Mouse (Mus musculus) small intestine, adult 2 months (tissue): ENCODE results near the gene Zfp46. TPM values are rescaled to one million over a fixed set of nuclear protein-coding genes. Genes with fewer than 3 reads are reported as not detected.

ENCODE experiments used
- H3K27ac ChIP-seq: fragments of 200-500 bp; 2 replicates; pipeline ENCODE4 v1.5.1; 2012; ENCODE audit warnings: low read depth, low read length, control low read depth, inconsistent platforms; ENCODE audit not compliant: insufficient read depth
- H3K27me3 ChIP-seq: fragments of 200-500 bp; 2 replicates; pipeline ENCODE4 v1.6.1; 2012; ENCODE audit warnings: mild to moderate bottlenecking, moderate library complexity, low read length, inconsistent platforms; ENCODE audit not compliant: control insufficient read depth, insufficient read depth
- H3K36me3 ChIP-seq: fragments of 200-500 bp; 2 replicates; pipeline ENCODE4 v1.6.1; 2012; ENCODE audit warnings: mild to moderate bottlenecking, low read length, control low read depth, inconsistent platforms; ENCODE audit not compliant: control insufficient read depth, insufficient read depth
- H3K4me1 ChIP-seq: fragments of 200-500 bp; 2 replicates; pipeline ENCODE4 v1.6.1; 2012; ENCODE audit warnings: low read length, inconsistent platforms, mixed read lengths; ENCODE audit not compliant: control insufficient read depth, insufficient read depth, insufficient read length
- H3K4me3 ChIP-seq: fragments of 200-500 bp; 2 replicates; pipeline ENCODE4 v1.5.1; 2012; ENCODE audit warnings: low read depth, mild to moderate bottlenecking, control low read depth, inconsistent platforms, low read length, moderate library complexity
- CTCF ChIP-seq: fragments of 200-500 bp; IDR thresholded peaks from 2 replicates; pipeline ENCODE4 v1.5.1; 2012; ENCODE audit warnings: low read depth, mild to moderate bottlenecking, control low read depth, inconsistent platforms, low read length, moderate library complexity, mixed read lengths; ENCODE audit not compliant: insufficient replicate concordance, insufficient read length; ENCODE audit errors: extremely low read depth
- POLR2A ChIP-seq: fragments of 200-500 bp; IDR thresholded peaks from 2 replicates; pipeline ENCODE4 v1.6.1; 2012; ENCODE audit warnings: low read depth, mild to moderate bottlenecking, control low read depth, inconsistent platforms, low read length, moderate library complexity
- WGBS: fragments of 180-500 bp; shearing (Covaris S2); methylation state at CpG from one replicate; pipeline ENCODE4 v1.1.7; 2018; 5-methylcytosine and 5-hydroxymethylcytosine counted together
- polyA plus RNA-seq: library from polyadenylated mRNA; depleted of rRNA; stranded (reverse); fragments of >200 nt; gene quantifications from 2 replicates; pipeline ENCODE4 v1.2.3, GENCODE M21; 2012

Zfp46 gene
- polyA plus RNA-seq, 1 experiment: 9.4 TPM

DNA sequence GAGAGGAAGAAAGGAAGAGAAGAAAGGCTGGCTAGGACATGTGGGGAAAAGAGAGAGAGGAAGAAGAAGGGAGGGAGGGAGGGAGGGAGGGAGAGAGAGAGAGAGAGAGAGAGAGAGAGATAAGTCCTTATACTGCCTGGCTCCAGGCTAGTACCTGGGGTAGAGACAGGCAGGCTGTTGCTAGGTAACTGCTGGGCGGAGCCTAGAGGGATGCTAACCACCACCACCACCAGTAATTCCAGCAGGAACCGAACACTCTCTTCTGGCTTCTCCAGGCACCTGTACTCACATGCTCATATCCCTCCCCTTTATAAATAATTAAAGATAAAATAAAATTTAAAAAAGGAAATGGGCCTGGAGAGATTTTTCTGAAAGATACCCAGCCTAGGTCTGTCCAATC is 700 bp upstream of the Zfp46 start:
- 57% methylated on average over 2 of the region's 2 CpGs for WGBS
- Histone ChIP-seq H3K27ac (no peak overlapping the region), H3K4me1 (peaks cover 3% of the 10 kb centered on the region; the same call in 1 of the 2 replicates), H3K4me3 (no peak overlapping the region), H3K27me3 (no peaks in the 10 kb centered on the region), H3K36me3 (peaks cover 4% of the 10 kb centered on the region; the same call in 1 of the 2 replicates)
- TF ChIP-seq POLR2A (no peak), CTCF (no peak)

DNA sequence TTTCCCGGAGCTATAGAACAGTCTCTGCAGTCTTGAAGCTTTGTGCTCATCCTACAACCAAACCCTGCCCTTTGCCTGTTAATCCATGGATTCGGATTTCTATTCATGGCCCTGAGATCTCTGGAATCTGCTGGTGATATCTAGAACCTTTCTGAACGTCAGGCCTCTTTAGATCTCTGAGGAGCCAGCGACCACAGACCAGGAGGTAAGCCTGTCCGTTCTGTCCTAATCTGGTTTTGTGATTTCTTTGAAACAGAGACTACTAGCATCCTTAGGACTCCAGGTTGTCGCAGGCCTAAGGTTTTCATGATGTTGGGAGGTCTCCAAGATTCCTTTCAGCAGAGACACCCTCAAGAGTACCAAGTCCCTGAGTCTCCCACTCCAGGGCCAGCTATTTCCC is 408 bp downstream of the Zfp46 start:
- H3K36me3 ChIP-seq: peaks cover 12% of the 10 kb centered on the region
- H3K27me3 ChIP-seq: no peaks in the 10 kb centered on the region
- peak overlapping the region; percentile 76 for H3K4me3 ChIP-seq
- peak overlapping the region; percentile 72 for H3K27ac ChIP-seq
- TF ChIP-seq CTCF (no peak), POLR2A (no peak)
- WGBS: 28% methylated on average over 6 of the region's 6 CpGs
- peaks cover 3% of the 10 kb centered on the region; the same call in 1 of the 2 replicates for H3K4me1 ChIP-seq

DNA sequence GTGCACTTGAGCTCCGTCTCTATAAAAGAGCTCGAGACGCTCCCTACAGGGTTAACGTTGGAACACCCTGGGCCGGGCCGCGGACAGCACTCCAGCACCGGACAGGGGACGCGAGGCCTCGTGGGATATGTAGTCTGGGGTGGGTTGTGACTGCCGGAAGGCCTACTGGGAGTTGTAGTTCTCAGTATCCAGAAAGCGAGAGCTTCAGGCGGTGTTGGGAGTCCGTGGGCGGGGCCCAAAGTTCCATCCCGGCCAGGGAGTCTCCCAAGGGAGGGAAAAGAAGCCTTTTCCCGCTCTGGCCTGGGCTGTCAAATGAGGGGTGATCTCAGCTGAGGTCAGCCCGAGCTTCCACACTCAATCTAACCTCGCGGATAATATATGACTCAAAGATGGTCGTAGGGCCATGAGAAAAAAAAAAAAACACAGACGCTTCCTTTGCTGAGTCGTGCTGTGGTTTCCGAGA is 896 bp downstream of the Zfp46 start:
- peak overlapping the region; percentile 76 for H3K4me3 ChIP-seq
- peaks cover 17% of the 10 kb centered on the region for H3K36me3 ChIP-seq
- peaks cover 3% of the 10 kb centered on the region; the same call in 1 of the 2 replicates for H3K4me1 ChIP-seq
- peak overlapping the region; percentile 87 for H3K27ac ChIP-seq
- WGBS: under 1% methylated on average over 25 of the region's 25 CpGs
- TF ChIP-seq POLR2A (peak; percentile 54; the same call in 1 of the 2 replicates), CTCF (no peak)
- H3K27me3 ChIP-seq: no peaks in the 10 kb centered on the region

DNA sequence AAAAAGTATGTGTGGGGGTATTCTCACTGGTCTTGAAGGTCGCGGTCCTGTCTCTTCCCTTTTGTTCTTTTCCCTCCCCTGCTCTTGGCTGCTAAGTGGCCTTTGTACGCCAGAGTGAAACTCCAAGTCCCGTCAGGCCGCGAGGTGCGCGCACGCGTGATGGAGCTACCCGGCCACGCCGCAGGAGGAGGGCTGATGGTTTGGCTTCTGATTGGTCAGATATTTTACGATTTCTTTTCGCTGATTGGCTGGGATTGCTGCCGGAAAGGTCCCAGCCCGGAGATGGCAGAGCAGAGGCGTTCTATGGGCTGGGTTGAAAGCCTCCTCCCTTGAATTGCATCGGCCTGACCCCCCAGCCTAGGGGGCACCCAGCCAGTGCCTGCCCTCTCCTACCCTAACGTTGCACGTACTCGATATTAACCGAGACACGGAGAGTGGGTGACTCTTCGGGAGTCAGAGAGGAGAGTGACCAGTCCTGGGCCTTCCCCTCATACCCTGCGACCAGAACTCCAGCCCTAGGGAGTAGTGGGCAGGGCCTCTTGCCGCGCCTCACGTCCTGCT is 1.4 kb downstream of the Zfp46 start:
- TF ChIP-seq POLR2A: peak; percentile 80
- TF ChIP-seq CTCF: no peak

DNA sequence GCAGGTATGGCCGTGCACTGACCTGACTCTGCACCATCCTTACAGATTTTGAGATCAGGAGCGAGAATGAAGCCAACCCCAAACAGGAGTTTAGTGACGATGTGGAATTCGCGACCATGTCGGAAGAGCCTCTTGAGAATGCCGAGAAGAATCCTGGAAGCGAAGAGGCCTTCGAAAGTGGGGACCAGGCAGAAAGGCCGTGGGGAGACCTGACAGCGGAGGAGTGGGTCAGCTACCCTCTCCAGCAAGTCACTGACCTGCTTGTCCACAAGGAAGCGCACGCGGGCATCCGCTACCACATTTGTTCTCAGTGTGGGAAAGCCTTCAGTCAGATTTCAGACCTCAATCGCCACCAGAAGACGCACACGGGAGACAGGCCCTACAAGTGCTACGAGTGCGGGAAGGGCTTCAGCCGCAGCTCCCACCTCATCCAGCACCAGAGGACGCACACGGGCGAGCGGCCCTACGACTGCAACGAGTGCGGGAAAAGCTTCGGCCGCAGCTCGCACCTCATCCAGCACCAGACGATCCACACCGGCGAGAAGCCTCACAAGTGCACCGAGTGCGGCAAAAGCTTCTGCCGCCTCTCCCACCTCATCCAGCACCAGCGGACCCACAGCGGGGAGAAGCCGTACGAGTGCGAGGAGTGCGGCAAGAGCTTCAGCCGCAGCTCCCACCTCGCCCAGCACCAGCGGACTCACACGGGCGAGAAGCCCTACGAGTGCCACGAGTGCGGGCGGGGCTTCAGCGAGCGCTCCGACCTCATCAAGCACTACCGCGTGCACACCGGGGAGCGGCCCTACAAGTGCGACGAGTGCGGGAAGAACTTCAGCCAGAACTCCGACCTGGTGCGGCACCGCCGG is 5.7 kb downstream of the Zfp46 start:
- no peak overlapping the region for H3K4me3 ChIP-seq
- peaks cover 3% of the 10 kb centered on the region; the same call in 1 of the 2 replicates for H3K4me1 ChIP-seq
- TF ChIP-seq CTCF: no peak
- TF ChIP-seq POLR2A: no peak
- peaks cover 44% of the 10 kb centered on the region for H3K36me3 ChIP-seq
- no peaks in the 10 kb centered on the region for H3K27me3 ChIP-seq
- H3K27ac ChIP-seq: no peak overlapping the region
- 90% methylated on average over 66 of the region's 66 CpGs for WGBS

More for the DNA sequence above, 1.4 kb downstream of the Zfp46 start:
- WGBS: under 1% methylated on average over 29 of the region's 29 CpGs
- H3K36me3 ChIP-seq: peaks cover 22% of the 10 kb centered on the region
- H3K4me3 ChIP-seq: peak overlapping the region; percentile 76
- H3K27ac ChIP-seq: peak overlapping the region; percentile 87
- peaks cover 3% of the 10 kb centered on the region; the same call in 1 of the 2 replicates for H3K4me1 ChIP-seq
- no peaks in the 10 kb centered on the region for H3K27me3 ChIP-seq

DNA sequence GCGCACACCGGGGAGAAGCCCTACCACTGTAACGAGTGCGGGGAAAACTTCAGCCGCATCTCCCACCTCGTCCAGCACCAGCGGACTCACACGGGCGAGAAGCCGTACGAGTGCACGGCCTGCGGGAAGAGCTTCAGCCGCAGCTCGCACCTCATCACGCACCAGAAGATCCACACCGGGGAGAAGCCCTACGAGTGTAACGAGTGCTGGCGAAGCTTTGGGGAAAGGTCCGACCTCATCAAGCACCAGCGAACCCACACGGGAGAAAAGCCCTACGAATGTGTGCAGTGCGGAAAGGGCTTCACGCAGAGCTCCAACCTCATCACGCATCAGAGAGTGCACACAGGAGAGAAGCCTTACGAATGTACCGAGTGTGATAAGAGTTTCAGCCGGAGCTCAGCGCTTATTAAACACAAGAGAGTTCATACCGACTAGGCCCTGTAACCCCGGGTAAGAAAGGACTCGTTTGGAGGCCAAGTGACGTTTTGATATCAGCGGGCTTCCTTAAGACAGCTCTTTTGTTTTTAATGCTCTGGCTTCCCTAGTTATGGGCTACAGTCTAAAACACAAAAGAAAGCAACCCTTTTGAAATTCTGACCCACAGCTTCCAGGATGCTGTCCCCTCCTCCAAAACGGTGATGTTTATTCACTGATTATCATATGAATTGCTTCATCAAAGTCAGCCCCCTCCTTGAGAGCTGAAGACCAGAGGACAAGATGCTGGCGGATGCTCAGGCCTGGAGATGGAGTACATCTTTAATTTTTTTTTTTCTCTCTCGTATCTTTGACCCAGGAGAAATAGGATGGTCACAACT is 6.5 kb downstream of the Zfp46 start:
- H3K36me3 ChIP-seq: peaks cover 44% of the 10 kb centered on the region
- H3K4me1 ChIP-seq: peaks cover 3% of the 10 kb centered on the region; the same call in 1 of the 2 replicates
- 91% methylated on average over 39 of the region's 39 CpGs for WGBS
- TF ChIP-seq CTCF (no peak), POLR2A (no peak)
- no peaks in the 10 kb centered on the region for H3K27me3 ChIP-seq
- no peak overlapping the region for H3K4me3 ChIP-seq
- H3K27ac ChIP-seq: no peak overlapping the region
